Mouse (Mus musculus) MEL-GATA-1-ER (cell line): ENCODE measurements around the gene Arhgef17.

Experiments
- DNase-seq: peaks from one replicate; pipeline ENCODE4 v3.0.0-alpha.2; 2012; ENCODE audit warnings: low read depth; ENCODE audit errors: extremely low read depth

The Arhgef17 gene

GRCm38 (mm10) chr7:100942789-100943615 is 11.1 kb upstream of the Arhgef17 start:
- no peak for DNase-seq

DNA sequence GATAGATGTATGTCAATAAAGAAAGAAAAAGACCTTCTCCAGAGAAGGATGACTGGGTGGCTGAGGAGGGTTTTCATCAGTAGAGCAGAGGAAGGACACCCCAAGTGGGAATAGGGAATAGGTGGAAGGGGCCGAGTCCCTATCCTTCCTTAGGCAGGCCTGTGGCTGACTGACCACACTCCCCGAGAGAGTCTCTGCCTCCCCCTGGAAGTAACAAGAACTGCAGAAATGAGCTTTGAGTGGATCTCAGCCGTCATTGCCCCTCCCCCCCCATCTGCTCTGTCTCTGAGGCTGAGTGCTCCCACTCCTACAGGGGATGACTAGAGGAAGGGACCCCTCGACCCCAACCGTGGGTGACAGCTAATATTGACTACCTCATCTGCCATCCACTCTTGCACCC is 9.3 kb upstream of the Arhgef17 start:
- DNase-seq, result no peak

DNA sequence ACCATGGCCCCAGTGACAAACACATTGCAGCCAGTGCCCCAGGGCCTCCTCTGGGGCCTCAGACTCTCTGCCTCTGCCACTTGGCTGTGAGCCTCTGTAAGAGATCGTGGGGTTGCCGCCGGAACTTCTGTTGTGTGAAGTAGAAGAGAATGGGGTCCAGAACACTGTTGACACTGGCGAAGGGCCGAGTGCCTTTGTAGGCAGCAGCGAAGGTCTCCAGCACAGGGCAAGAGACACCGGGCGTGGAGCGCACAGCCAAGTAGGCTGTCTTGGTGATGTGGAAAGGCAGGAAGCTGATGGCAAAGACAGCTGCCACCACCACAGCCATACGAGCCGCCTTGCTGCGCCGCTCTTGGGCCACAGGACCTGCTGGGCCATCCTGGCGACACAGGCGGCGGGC is 6.2 kb upstream of the Arhgef17 start:
- no peak for DNase-seq

DNA sequence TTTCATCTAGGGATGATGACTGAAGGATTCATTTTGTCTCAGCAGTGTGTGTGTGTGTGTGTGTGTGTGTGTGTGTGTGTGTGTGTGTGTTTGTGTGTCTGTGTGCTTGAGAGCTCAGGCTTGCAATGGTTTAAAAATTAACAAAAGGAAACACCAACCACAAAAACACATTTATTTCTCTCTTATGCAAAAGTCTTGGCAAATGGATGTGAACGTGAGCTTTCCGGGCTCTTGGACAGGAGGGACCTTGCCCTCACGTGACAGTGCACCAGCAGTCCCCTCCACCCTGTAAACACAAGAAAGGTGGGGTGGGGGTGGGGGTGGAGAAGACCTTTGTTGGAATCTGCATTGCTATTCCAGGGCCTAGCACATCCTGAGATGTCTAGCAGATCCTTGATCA is 5.6 kb upstream of the Arhgef17 start:
- DNase-seq, result no peak

GRCm38 (mm10) chr7:100933520-100933919 is 1.6 kb upstream of the Arhgef17 start:
- DNase-seq, result no peak

GRCm38 (mm10) chr7:100932481-100933007 is 637 bp upstream of the Arhgef17 start:
- DNase-seq, result no peak

- no peak for DNase-seq
Observed at GRCm38 (mm10) chr7:100931316-100931925, 486 bp downstream of the Arhgef17 start.

GRCm38 (mm10) chr7:100930619-100931315 is 1.1 kb downstream of the Arhgef17 start:
- DNase-seq, result no peak

- no peak for DNase-seq
Observed at GRCm38 (mm10) chr7:100929639-100930303, 2.1 kb downstream of the Arhgef17 start.

DNA sequence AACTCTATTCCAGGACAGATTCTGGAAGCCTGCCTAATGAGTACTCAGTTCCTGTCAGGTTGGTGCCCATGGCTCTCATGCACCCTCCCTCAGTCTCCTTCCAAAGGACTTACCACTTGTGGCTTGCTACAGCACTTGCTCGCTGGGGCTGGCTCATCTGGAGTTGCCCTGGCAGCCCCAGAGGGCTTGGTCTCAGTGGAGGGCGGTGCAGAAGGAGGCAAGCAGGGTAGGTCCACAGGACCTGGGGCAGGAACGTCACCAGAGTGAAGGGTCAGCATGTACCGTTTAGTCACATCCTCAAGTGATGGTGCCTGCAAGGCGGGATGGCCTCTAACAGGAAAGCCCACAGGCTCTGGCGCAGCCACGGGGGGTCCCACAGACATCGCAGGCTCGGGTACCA is 3.5 kb downstream of the Arhgef17 start:
- no peak for DNase-seq

GRCm38 (mm10) chr7:100927287-100928000 is 4.5 kb downstream of the Arhgef17 start:
- no peak for DNase-seq

DNA sequence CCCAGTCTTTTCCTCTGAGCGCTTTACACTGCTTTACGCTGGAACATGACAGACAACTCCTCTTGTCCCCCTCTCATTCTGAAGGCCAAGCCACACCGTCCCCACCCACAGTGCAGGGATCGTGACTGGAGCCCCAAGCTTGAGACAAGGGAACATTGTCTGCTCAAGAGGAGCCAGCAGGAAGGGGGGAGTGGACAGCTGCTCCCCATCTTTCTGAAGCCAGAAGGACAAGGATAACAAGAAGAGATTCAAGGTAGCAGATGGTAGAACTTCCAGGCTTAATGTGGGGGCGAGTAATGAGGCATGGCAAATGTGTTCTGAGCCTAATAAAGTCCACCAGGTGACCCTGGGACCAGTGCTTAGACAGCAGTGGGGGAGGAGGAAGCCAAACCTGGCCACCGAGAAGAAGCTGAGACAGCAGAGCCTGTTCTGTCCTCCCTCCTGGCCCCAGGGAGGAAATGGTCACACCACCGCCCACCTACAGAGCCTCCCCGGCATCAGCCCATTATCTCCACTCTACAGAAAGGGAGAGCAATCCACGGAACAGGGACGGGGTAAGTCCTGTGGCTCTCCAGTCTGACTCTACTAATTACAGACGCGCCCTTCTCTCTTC is 5.5 kb downstream of the Arhgef17 start:
- DNase-seq, result no peak

- DNase-seq, result no peak
Observed at GRCm38 (mm10) chr7:100924674-100925445, 7.0 kb downstream of the Arhgef17 start.

GRCm38 (mm10) chr7:100924200-100924599 is 7.7 kb downstream of the Arhgef17 start:
- no peak for DNase-seq

GRCm38 (mm10) chr7:100922907-100923306 is 9.0 kb downstream of the Arhgef17 start:
- DNase-seq, result no peak

- DNase-seq, result no peak
Observed at GRCm38 (mm10) chr7:100921289-100921688, 10.6 kb downstream of the Arhgef17 start.

DNA sequence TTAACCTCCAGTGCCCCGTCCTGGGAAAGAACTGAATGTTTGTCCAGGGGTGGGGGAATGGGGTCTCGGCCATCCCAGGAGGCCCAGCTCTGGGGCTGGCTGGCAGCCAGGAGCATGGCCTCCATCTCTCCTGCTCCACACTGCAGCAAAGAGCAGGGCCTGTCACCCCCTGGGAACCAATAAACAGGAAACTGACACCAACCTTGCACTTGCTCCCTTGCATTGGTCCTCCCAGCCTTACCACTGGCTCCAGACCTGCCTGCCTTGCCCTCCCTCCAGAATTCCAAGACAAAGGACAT is 12.1 kb downstream of the Arhgef17 start:
- no peak for DNase-seq

- DNase-seq, result no peak
Observed at GRCm38 (mm10) chr7:100919006-100919808, 12.7 kb downstream of the Arhgef17 start.

DNA sequence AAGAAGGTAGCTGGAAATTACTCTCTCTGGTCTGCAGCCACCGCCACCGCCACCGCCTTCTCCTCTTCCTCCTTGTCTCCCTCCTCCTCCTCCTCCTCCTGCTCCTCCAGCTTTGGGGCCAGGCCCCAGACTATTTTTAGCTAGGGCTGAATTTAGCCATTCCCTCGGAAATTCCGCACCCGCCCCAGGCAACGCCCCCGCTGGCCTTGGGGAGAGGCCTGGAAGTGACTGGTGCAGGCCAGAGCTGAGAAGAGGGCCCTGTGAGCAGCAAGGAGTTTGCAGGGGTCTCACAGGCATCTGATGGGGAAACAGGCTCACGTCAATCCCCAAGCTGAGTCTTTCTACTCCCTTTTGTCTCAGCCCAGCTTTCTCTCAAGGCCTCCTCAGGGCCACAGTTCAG is 13.7 kb downstream of the Arhgef17 start:
- no peak for DNase-seq
